Mouse (Mus musculus) testis, adult 2 months (tissue): Measurements from ENCODE around the gene Tfe3.

ENCODE experiments used
- CTCF ChIP-seq: fragments of 200-500 bp; IDR thresholded peaks from 2 replicates; pipeline ENCODE4 v1.5.1; 2012; ENCODE audit warnings: low read depth, mild to moderate bottlenecking, inconsistent platforms, low read length, moderate library complexity; ENCODE audit not compliant: control insufficient read depth, insufficient read depth, insufficient replicate concordance
- POLR2A ChIP-seq: fragments of 200-500 bp; IDR thresholded peaks from 2 replicates; pipeline ENCODE4 v1.6.1; 2012; ENCODE audit warnings: low read depth, mild to moderate bottlenecking, inconsistent platforms, low read length, moderate library complexity; ENCODE audit not compliant: control insufficient read depth

DNA sequence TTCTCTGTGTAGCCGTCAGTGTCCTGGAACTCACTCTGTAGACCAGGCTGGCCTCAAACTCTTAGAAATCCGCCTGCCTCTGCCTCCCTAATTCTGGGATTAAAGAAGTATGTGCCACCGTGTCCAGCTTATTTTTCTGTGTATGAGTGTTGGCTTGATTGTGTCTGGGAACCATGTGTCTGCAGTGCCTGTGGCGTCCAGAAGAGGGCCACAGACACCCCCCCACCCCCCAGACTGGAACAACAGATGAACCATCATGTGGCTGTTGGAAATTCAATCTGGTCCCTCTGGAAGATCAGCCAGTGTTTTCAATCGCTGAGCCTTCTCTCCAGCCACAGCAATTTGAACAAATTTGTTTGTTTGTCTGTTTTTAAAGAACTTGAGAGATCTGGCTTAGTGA is 18.9 kb upstream of the Tfe3 start:
- TF ChIP-seq CTCF (no peak), POLR2A (no peak)
